Mouse (Mus musculus): ENCODE data around the gene D17H6S53E.

The D17H6S53E gene

GRCm38 (mm10) chr17:35131500-35132173 is 5.5 kb downstream of the D17H6S53E start, which contains the start of gene Apom:
Apom (minus strand) TSS chr17:35132050.
- in situ Hi-C loops (cut with MboI, MseI) = no loop called here

GRCm38 (mm10) chr17:35132174-35132560 is 6.0 kb downstream of the D17H6S53E start:
- in situ Hi-C loops (cut with MboI, MseI) = no loop called here

GRCm38 (mm10) chr17:35133517-35133916 is 7.3 kb downstream of the D17H6S53E start:
- in situ Hi-C loops (cut with MboI, MseI) = no loop called here

DNA sequence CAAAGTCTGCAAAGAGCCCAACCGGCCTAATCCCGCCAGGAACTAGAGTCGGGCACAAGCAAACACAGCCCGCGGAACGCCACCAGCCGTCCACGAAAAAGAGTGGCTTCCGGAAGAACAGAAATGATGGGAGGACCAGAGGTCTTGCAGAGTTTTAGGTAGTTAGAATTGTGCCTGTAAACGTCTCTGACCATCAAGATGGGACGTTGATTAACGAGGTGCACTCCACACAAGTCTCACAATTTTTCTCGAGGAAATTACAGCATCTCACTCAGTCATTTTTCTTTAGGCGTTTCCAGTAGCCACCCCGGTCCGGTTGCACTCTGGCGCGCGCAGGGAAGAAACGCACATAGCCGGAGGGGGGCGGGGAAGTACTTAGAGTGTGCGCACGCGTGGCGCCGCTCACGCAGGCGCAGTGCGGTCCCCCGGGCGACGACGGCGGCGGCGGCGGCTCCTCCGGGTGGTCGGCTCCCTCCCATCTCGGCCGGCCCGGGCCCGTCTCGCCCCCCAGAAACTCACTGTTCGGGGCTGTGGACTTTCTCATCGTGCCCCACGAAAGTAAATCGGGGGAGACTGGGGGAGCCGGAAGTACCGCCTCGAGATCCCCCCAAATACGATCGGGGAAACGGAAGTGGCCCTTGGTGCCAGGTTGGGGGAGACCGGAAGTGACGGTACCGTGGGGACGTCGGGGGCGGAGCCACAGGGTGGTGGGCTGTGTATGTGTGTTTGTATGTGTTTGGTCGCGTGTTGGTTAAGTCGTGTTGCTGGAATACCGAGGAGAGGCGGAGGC is 8.8 kb downstream of the D17H6S53E start, which contains the start of gene Bag6:
TSS of gene Bag6 (plus strand) at position 378 of the 790 bp plus-strand sequence.
- in situ Hi-C loops (cut with MboI, MseI) = no loop called here

- in situ Hi-C loops (cut with MboI, MseI) = no loop called here
These were observed 9.6 kb downstream of the D17H6S53E start for GRCm38 (mm10) chr17:35135591-35136320.

DNA sequence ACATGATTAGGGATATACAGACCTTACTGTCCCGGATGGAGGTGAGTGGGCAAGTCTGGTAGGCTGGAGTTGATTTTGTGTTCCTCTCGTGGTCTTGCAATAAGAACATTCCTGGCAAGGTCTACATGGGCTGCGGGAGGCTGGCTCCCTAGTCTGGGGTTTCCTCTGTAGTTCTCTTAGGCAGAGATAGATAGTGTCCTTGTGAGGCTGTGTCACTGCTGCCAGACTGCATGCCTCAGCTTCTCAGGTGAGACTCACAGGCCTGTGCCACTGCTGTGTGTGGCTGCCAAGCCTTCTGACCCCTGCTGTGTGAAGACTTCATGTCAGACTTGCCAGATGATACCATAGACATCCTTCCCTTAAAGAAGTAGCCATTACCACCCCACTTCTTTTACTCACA is 13.1 kb downstream of the D17H6S53E start:
- in situ Hi-C loops (cut with MboI, MseI) = no loop called here

GRCm38 (mm10) chr17:35140490-35140996 is 14.4 kb downstream of the D17H6S53E start:
- in situ Hi-C loops (cut with MboI, MseI) = no loop called here

GRCm38 (mm10) chr17:35141971-35142370 is 15.8 kb downstream of the D17H6S53E start:
- in situ Hi-C loops (cut with MboI, MseI) = no loop called here

GRCm38 (mm10) chr17:35146139-35146538 is 20.0 kb downstream of the D17H6S53E start:
- in situ Hi-C loops (cut with MboI, MseI) = no loop called here

GRCm38 (mm10) chr17:35147348-35147747 is 21.2 kb downstream of the D17H6S53E start:
- in situ Hi-C loops (cut with MboI, MseI) = no loop called here

DNA sequence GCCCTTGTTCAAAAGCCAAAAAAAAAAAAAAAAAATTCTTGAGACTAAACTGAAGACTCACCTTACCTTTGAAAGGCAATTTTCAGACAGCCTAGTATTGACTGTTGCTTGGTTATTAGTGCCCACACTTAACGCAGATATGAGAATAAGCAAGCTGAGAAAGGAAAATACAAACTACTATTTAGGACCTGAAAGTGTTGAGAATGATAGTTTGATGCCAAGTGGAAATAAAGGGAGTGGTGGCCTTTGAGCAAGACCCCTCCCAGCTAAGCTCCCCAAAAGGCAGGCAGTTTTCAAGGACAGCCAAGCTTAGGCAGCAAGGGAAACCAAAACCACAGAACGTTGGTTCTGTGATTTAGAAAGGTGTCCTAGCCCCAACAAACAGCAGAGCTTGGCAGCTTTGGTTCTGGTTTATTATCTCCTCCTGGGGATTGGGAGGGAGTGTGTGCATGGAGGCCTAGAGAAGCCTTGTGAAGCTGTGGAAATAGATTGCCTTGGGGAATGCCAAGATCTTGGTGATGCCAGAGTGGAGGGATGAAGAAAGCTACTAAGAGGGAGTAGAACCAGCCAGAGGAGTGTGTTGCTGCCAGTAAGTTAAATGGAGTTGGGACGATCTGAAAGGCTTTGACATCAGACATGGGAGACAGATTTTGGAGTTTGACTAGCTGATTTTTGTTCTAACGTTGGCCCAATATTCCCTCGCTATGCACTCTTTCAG is 21.9 kb downstream of the D17H6S53E start:
- in situ Hi-C loops (cut with MboI, MseI) = no loop called here

GRCm38 (mm10) chr17:35152121-35152520 is 25.9 kb downstream of the D17H6S53E start:
- in situ Hi-C loops (cut with MboI, MseI) = no loop called here

DNA sequence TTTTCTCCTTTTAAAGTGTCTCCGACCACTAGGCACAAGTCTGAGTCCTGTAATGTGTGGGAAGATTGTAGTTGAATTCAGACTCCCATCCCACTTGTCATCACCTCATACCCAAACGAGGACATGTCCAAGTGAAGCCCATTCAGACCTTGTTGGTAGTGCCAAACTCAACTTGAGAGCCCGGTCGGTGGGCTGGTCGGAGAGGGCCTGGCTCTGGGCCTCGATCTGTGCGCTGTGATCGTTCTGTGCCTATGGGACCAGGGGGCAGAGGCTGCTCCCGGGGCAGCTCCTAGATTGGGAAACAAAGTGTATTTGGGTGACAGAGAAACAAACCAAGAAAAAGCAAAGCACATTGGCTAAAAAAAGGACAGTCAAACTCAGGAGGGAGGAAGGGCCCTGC is 26.9 kb downstream of the D17H6S53E start:
- in situ Hi-C loops (cut with MboI, MseI) = no loop called here

DNA sequence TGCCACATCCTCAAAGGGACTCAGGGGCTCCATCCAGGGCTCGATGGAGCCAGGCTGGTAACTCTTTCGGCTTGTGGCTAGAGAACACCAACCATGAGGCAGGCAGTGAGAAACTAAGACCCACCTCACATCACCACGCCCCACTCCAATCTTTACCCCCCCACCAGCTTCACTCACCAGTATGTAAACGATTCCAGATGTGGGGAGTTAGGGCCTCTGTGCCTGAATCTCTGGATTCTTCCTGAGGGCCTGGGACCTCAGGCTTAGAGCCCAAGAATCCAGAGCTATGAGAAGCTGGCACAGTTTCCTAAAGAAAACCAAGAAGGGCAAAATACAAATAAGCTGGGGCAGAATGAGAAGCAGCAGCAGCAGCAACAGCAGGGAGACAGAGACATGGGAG is 27.8 kb downstream of the D17H6S53E start:
- in situ Hi-C loops (cut with MboI, MseI) = no loop called here

DNA sequence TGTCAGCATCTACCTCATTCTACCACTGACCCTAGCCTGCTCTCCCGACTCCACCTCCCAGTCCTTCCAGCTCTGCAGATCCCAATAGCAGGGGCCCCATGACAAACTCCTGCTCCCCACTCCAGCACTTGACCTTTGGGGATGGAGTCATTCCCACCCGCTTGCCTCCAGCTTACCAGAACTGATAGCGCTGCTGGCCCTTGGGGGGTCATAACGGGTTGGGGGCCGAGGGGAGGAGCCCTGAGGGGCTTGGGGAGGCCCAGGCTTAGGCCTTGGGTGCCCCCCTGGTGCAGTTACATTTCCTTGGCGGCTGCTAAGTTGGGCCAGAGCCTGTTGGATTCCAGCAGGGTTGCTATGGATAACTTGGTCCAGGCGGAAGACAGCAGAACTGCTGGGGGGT is 28.4 kb downstream of the D17H6S53E start:
- in situ Hi-C loops (cut with MboI, MseI) = no loop called here

GRCm38 (mm10) chr17:35155451-35155850 is 29.3 kb downstream of the D17H6S53E start:
- in situ Hi-C loops (cut with MboI, MseI) = no loop called here

DNA sequence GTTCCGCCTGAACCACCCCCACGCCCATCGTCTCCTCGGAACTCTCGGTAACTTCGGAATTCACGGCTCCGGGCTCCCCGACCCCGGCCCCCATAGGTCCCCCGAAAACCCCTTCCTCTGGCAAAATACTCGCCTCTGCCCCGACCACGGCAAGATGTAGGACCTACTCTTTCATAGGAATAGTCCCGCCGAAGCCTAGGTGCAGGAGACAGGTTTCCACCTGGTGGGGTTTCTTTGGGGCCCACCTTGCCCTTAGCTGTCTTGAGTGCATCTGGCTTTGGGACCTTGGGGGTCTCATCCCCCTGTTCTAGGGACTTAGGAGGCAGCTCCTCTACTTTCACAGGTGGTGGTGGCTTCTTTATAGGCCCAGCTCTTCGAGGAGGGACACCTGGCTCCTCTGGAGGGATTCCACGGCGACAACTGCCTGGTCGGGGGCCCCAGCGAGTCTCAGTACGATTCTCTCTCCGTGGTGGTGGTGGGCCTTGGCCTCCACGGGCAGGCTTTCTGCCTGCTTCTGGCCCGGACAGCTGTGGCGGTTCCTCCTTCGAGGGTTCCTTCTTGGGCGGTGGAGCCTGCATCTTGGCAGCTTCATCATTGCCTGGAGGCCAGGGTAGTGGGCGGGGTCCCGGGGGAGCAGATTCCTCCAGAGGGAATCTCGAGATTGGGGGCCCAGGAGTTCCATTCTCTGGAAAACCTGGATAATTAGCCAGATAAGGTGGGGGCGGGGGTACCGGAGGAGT is 30.5 kb downstream of the D17H6S53E start:
- in situ Hi-C loops (cut with MboI, MseI) = no loop called here

- in situ Hi-C loops (cut with MboI, MseI) = no loop called here
These were observed 31.1 kb downstream of the D17H6S53E start for GRCm38 (mm10) chr17:35157254-35157653.

GRCm38 (mm10) chr17:35157661-35158175 is 31.5 kb downstream of the D17H6S53E start:
- in situ Hi-C loops (cut with MboI, MseI) = no loop called here

DNA sequence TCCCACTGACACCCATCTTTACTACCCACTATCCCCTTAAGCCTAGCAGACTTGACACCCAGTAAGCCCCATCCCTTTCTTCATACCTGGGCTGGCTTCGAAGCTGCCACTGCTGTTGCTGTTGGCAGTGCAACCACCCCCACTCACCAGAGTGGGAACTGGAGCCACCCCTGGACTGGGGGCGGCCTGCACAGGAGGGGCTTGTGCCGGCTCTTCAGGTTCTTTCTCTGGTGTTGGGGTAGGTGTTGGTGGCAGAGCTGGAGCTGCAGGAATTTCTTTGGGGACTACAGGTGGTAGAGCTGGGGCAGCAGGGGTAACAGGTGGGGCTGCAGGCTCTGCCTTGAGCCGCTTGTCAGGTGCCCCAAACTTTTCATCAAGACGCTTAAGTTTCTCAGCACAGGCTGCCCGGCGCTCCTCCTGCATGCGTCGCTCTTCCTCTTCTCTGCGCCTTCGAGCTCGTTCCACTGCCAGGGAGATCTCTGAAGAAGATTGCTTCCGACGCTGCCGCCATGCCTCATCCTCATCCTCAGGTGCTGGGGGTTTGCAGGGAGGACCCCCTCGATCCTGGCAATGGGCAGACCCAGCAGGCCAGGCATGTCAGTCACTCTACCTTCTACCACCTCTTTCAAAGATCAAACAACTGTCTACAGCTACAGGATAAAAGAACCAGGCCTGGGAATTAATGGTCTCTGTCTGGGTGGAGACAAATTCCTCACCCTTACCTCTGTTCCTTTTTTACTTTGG is 32.8 kb downstream of the D17H6S53E start:
- in situ Hi-C loops (cut with MboI, MseI) = no loop called here

Data from regulatory T cell (primary cell).